Mouse (Mus musculus): Measurements from ENCODE around the gene Wbp1l. TPM values are rescaled to one million over a fixed set of nuclear protein-coding genes. Genes with fewer than 3 reads are reported as not detected.
A peak's percentile ranks its signal among the peaks of the same experiment; 100 is the strongest.

Wbp1l gene
- polyA plus RNA-seq, 1 experiment from 2014 or later: 40.4 TPM

DNA sequence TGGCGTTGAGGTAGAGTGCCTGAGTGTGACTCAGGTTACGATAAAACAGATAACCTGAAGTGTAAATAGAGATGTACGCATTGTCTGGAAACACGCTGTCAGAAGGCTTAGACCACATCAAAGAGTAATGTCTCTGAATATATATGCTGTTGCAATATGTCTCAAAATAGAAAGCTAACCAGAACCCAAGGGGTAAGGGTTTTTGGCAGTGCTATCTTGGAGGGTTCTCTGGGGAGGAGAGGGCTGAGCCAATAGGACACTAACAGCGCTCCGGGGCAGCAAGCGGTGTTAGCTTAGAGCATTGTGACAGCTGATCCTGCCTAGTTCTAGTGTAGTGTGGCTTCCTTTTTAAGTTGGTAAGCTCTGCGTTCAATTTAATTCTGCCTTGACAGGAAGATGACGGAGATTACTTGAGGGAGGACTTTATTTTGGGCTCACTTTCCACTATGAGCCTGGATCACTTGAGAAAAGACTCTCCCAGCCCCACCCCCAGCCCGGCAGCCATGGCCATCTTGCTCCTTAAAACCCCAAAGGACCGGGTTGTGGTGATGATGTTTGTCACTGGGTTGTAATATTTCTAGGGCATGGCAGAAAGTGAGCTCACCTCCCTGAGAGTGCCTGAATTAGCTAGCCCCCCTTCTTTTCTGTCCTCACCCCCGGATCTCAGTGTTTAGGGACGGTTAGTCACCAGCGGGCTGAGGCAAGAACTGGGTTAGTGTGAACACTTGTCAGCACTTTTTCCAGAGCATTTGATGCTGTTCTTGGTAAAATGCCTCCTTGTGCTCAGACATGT is 21.3 kb downstream of the Wbp1l start:
- Histone ChIP-seq H3K4me3 (ENCODE audit: low read depth, low read length) (no peak overlapping the region), H3K27ac (replicated peaks; ENCODE audit: low read depth, low read length) (no peak overlapping the region), H3K4me1 (ENCODE audit: control insufficient read depth, insufficient read depth, low read length) (peaks cover 35% of the 10 kb centered on the region), H3K9ac (ENCODE audit: low read length) (no peak overlapping the region), H3K36me3 (ENCODE audit: control insufficient read depth, insufficient read depth, low read length) (0 out of 2 replicates have a peak, but pooled peaks cover 3% of the 10 kb centered on the region), H3K4me2 (ENCODE audit: low read depth, severe bottlenecking) (no peak overlapping the region), H3K27me3 (ENCODE audit: control insufficient read depth, insufficient read depth, low read length) (no peaks in the 10 kb centered on the region), H3K9me3 (ENCODE audit: control insufficient read depth, low read length) (no peaks in the 10 kb centered on the region)
- ATAC-seq (ENCODE audit: insufficient number of reproducible peaks, low FRiP score, low TSS enrichment, low read depth): no peak
- 84% methylated on average over 14 of the region's 14 CpGs for WGBS
- no peak for DNase-seq (ENCODE audit: low spot score)

DNA sequence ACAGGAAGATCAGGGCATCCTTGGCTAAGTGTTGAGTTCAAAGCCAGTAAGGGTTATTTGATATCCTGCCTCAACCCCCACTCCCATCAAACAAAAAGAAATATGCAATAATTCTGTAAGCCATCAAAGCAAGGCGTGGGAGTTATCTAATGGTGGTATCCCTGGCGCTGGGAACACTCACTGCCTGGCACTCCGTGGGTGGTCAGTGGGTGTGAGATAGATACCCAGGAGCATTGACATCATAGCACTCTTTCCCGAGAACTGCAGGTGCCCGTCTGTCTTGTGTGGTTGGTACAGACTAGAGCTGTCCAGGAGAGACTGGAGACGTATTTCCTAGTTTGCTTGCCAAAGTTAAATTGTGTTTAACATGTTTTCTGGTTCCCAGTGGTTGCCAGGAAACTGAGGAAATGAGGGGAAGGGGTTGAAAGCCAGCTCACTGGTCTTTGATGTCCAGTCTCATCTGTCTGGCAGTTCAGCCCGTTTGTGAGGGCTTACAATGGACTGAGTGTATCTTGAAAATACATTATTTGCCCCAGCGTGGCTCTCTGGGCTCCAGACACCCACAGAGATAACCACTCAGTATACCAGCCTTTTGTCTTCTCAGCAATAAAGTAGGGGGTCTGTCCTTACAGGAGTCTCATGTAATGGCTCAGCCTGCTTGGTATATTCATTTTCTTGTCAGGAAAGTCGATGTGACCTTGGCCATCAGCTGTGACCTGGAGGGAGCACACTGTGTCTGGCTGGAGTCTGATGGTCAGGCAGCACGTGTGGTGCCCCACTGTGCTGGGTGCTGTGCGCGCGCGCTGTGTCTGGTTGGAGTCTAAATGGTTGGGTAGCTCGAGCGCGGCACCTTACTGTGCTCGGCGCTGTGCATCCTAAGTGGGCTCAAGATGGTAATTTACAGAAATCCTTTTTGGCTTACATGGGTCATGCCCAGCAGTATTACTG is 22.6 kb downstream of the Wbp1l start:
- Histone ChIP-seq H3K9ac (ENCODE audit: low read length) (no peak overlapping the region), H3K4me2 (ENCODE audit: low read depth, severe bottlenecking) (no peak overlapping the region), H3K27ac (replicated peaks; ENCODE audit: low read depth, low read length) (no peak overlapping the region; the same call in 1 of the 2 replicates), H3K27me3 (ENCODE audit: control insufficient read depth, insufficient read depth, low read length) (no peaks in the 10 kb centered on the region), H3K9me3 (ENCODE audit: control insufficient read depth, low read length) (no peaks in the 10 kb centered on the region), H3K36me3 (ENCODE audit: control insufficient read depth, insufficient read depth, low read length) (peaks cover 6% of the 10 kb centered on the region; the same call in 1 of the 2 replicates), H3K4me1 (ENCODE audit: control insufficient read depth, insufficient read depth, low read length) (peaks cover 37% of the 10 kb centered on the region), H3K4me3 (ENCODE audit: low read depth, low read length) (no peak overlapping the region)
- ATAC-seq (ENCODE audit: insufficient number of reproducible peaks, low FRiP score, low TSS enrichment, low read depth) (no peak), DNase-seq (ENCODE audit: low spot score) (no peak)
- 75% methylated on average over 19 of the region's 19 CpGs for WGBS

DNA sequence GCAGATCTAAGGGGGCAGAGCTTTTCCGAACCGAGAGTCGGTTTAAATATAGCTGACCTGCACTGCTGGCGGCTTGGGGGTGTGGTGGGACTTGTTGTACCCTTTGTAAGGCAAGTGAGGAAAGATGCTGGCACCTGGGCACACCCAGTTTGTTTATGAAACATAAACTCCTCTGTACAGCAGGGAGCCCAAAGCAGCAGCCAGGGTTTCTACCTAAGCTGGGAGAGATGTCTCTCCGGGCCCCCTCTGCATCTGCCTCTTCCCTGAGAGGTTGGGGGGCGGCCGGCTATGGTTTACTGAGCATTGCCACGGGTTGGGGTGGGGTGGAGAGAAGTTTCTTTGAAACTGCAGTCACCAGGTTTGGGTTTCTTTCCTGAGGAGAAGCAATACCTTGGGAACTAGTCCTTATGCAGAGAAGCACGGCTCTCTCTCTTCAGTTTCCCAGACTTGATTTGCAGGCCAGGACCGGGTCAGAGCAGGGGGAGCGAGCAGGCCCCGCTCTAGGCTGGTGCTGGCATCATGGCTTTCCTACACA is 23.8 kb downstream of the Wbp1l start:
- no peak overlapping the region for H3K9ac ChIP-seq (ENCODE audit: low read length)
- no peaks in the 10 kb centered on the region for H3K27me3 ChIP-seq (ENCODE audit: control insufficient read depth, insufficient read depth, low read length)
- H3K36me3 ChIP-seq (ENCODE audit: control insufficient read depth, insufficient read depth, low read length): peaks cover 6% of the 10 kb centered on the region; the same call in 1 of the 2 replicates
- no peak for DNase-seq (ENCODE audit: low spot score)
- WGBS: 40% methylated on average over 12 of the region's 12 CpGs
- H3K4me3 ChIP-seq (ENCODE audit: low read depth, low read length): peak overlapping the region; percentile 25
- ATAC-seq (ENCODE audit: insufficient number of reproducible peaks, low FRiP score, low TSS enrichment, low read depth): no peak; the same call in 1 of the 2 replicates
- H3K9me3 ChIP-seq (ENCODE audit: control insufficient read depth, low read length): no peaks in the 10 kb centered on the region
- peak overlapping the region; percentile 73 for H3K27ac ChIP-seq (replicated peaks; ENCODE audit: low read depth, low read length)
- peaks cover 37% of the 10 kb centered on the region for H3K4me1 ChIP-seq (ENCODE audit: control insufficient read depth, insufficient read depth, low read length)
- peak overlapping the region; percentile 54 for H3K4me2 ChIP-seq (ENCODE audit: low read depth, severe bottlenecking)

DNA sequence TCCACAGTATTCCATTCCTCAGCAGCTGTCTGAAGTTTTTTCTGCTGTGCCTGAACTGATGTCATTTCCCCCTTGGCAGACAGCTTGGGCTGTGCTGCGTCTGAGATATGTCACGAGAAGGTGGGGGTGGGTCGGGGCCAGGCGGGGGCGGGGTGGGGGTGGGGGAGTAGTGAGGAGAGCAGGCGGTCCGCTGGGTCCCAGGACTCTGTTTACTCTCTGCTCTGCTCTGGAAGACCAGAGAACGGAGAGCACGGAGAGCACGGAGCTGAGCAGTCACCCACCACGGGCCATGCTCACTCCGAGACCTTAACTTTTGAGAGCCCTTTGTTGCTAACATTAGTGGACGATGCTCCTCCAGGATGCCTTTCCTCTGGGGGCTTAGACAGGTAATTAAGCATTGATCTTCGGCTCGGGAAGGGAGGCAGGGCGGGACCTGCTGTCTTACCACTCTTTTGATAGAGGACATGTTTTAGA is 24.3 kb downstream of the Wbp1l start:
- H3K4me2 ChIP-seq (ENCODE audit: low read depth, severe bottlenecking): peak overlapping the region; percentile 54
- H3K9me3 ChIP-seq (ENCODE audit: control insufficient read depth, low read length): no peaks in the 10 kb centered on the region
- peak overlapping the region; percentile 57 for H3K9ac ChIP-seq (ENCODE audit: low read length)
- H3K36me3 ChIP-seq (ENCODE audit: control insufficient read depth, insufficient read depth, low read length): peaks cover 6% of the 10 kb centered on the region; the same call in 1 of the 2 replicates
- no peaks in the 10 kb centered on the region for H3K27me3 ChIP-seq (ENCODE audit: control insufficient read depth, insufficient read depth, low read length)
- H3K4me1 ChIP-seq (ENCODE audit: control insufficient read depth, insufficient read depth, low read length): peaks cover 37% of the 10 kb centered on the region
- ATAC-seq (ENCODE audit: insufficient number of reproducible peaks, low FRiP score, low TSS enrichment, low read depth) (peak; percentile 75; the same call in 1 of the 2 replicates), DNase-seq (ENCODE audit: low spot score) (peak; percentile 54)
- H3K27ac ChIP-seq (replicated peaks; ENCODE audit: low read depth, low read length): peak overlapping the region; percentile 73
- peak overlapping the region; percentile 25 for H3K4me3 ChIP-seq (ENCODE audit: low read depth, low read length)
- 3% methylated on average over 16 of the region's 16 CpGs for WGBS

DNA sequence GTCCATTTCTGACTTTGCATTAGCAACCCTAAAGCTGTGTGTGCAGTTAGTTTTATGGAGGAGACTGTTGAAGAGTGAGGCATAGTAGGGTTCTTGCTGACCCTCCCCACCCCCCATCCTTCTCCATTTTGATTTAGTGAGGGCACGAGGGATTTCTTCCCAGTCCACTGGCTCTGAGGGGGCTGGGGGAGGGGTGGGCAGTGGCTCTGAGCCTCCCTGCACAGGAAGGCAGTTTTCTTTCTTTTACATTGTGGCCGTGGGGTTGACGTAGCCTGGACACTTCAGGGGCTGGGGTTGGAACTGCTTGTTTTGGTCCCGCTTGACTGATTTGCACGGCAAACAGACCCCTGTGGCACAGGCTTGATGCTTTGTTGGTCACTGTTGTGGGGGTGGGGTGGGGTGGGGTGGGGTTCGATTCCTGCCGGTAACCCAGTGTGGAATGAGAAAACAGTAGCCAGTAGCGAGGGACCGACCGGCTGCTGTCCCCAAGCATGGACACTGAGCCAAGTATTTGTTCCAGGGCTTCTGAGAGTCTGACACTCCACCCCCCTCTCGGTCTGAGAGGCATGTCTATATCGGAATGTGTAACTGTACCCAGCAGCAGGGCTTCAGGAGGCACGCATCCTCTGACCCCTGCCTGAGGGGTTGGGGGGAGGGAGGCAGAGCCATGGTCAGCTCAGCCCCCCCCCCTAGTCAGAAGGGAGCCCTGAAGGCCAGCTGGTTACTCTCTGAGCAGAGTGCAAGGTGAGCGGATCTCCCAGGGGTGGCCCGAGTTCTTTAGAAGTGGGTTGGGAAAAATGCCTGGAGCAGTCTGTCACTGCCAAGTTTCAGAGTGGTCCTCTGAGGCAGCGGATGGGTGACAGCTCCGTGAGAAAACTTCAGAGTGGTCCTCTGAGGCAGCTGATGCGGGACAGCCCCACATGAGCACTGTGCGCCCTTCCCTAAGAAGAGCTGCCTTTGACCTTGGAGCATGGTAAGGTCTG is 25.2 kb downstream of the Wbp1l start:
- Histone ChIP-seq H3K9ac (ENCODE audit: low read length) (peak overlapping the region; percentile 57), H3K4me1 (ENCODE audit: control insufficient read depth, insufficient read depth, low read length) (peaks cover 37% of the 10 kb centered on the region), H3K9me3 (ENCODE audit: control insufficient read depth, low read length) (no peaks in the 10 kb centered on the region), H3K4me2 (ENCODE audit: low read depth, severe bottlenecking) (peak overlapping the region; percentile 54), H3K36me3 (ENCODE audit: control insufficient read depth, insufficient read depth, low read length) (peaks cover 6% of the 10 kb centered on the region; the same call in 1 of the 2 replicates), H3K27me3 (ENCODE audit: control insufficient read depth, insufficient read depth, low read length) (no peaks in the 10 kb centered on the region), H3K27ac (replicated peaks; ENCODE audit: low read depth, low read length) (peak overlapping the region; percentile 73; the same call in 1 of the 2 replicates), H3K4me3 (ENCODE audit: low read depth, low read length) (peak overlapping the region; percentile 25)
- ATAC-seq (ENCODE audit: insufficient number of reproducible peaks, low FRiP score, low TSS enrichment, low read depth) (peak; percentile 50), DNase-seq (ENCODE audit: low spot score) (peak; percentile 52)
- 24% methylated on average over 19 of the region's 19 CpGs for WGBS

DNA sequence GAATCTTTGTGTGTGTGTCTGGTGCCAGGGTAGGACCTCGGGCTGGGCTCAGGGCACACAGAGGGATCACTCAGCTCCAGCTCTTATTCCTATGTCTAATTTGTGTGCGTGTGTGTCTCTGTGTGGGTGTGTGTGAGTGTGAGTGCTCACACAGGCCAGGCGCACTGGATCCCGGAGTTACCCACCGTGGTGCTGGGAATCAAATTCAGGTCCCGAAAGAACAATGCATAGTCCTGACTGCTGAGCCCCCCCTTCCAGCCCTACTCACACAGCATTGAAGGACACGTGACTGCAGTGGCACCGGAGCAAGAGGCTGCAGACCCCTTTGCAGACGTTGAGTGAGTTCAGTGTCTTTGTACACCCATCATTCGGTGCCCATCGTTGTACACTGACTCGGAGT is 26.1 kb downstream of the Wbp1l start:
- Histone ChIP-seq H3K36me3 (ENCODE audit: control insufficient read depth, insufficient read depth, low read length) (peaks cover 6% of the 10 kb centered on the region; the same call in 1 of the 2 replicates), H3K4me3 (ENCODE audit: low read depth, low read length) (no peak overlapping the region), H3K9ac (ENCODE audit: low read length) (no peak overlapping the region), H3K27ac (replicated peaks; ENCODE audit: low read depth, low read length) (no peak overlapping the region), H3K9me3 (ENCODE audit: control insufficient read depth, low read length) (no peaks in the 10 kb centered on the region), H3K4me2 (ENCODE audit: low read depth, severe bottlenecking) (0 out of 2 replicates have a peak overlapping the region, but pooled peaks have one; percentile 2), H3K27me3 (ENCODE audit: control insufficient read depth, insufficient read depth, low read length) (no peaks in the 10 kb centered on the region), H3K4me1 (ENCODE audit: control insufficient read depth, insufficient read depth, low read length) (peaks cover 38% of the 10 kb centered on the region)
- no peak for DNase-seq (ENCODE audit: low spot score)
- ATAC-seq (ENCODE audit: insufficient number of reproducible peaks, low FRiP score, low TSS enrichment, low read depth): no peak
- 95% methylated on average over 12 of the region's 12 CpGs for WGBS

DNA sequence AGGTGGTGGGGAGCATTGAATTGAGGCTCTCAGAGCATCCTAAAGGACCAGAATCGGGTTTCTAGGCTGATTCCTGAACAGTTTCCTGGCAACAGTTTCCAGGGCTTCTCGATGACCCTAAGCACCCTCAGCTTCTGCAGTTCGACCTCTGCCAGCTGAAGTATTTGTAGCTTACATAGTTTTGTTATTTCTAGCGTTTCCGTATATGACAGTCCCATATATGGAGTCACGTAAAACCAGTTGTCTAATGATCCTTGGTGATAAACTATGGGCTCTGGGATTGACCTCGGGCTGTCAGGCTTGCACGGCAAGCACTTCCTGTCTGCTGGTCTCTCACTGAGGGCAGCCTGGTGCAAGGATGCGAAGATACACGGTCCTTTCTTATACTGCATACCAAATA is 26.6 kb downstream of the Wbp1l start:
- ATAC-seq (ENCODE audit: insufficient number of reproducible peaks, low FRiP score, low TSS enrichment, low read depth) (no peak), DNase-seq (ENCODE audit: low spot score) (no peak)
- H3K27me3 ChIP-seq (ENCODE audit: control insufficient read depth, insufficient read depth, low read length): no peaks in the 10 kb centered on the region
- 0 out of 2 replicates have a peak overlapping the region, but pooled peaks have one; percentile 2 for H3K4me2 ChIP-seq (ENCODE audit: low read depth, severe bottlenecking)
- peaks cover 6% of the 10 kb centered on the region; the same call in 1 of the 2 replicates for H3K36me3 ChIP-seq (ENCODE audit: control insufficient read depth, insufficient read depth, low read length)
- no peaks in the 10 kb centered on the region for H3K9me3 ChIP-seq (ENCODE audit: control insufficient read depth, low read length)
- H3K9ac ChIP-seq (ENCODE audit: low read length): no peak overlapping the region
- H3K4me1 ChIP-seq (ENCODE audit: control insufficient read depth, insufficient read depth, low read length): peaks cover 40% of the 10 kb centered on the region
- H3K27ac ChIP-seq (replicated peaks; ENCODE audit: low read depth, low read length): no peak overlapping the region
- 77% methylated on average over 10 of the region's 10 CpGs for WGBS
- no peak overlapping the region for H3K4me3 ChIP-seq (ENCODE audit: low read depth, low read length)

Data from limb, embryonic 11.5 days (tissue).